Mouse (Mus musculus): Measurements from ENCODE around the gene Kazald1. TPM values are rescaled to one million over a fixed set of nuclear protein-coding genes. Genes with fewer than 3 reads are reported as not detected.

The Kazald1 gene
- total and polyA plus RNA-seq, 2 experiments from 2014 or later: 10.3 to 21.7 TPM

- no peaks in the 10 kb centered on the region for H3K9me3 ChIP-seq (replicated peaks; ENCODE audit: control insufficient read depth, low read length)
- DNase-seq (ENCODE audit: low spot score) (no peak), ATAC-seq (ENCODE audit: insufficient read depth, low read depth) (no peak)
- H3K36me3 ChIP-seq (replicated peaks; ENCODE audit: control insufficient read depth, insufficient read depth, low read length): peaks cover 24% of the 10 kb centered on the region
- no peak overlapping the region for H3K4me3 ChIP-seq (ENCODE audit: low read depth, low read length)
- no peak overlapping the region for H3K9ac ChIP-seq (replicated peaks; ENCODE audit: low read depth, low read length)
- H3K4me2 ChIP-seq (ENCODE audit: low read depth, low read length): no peak overlapping the region
- TF ChIP-seq EP300 (IDR thresholded peaks at IDR 0.05; ENCODE audit: low read depth) (no peak), CTCF (IDR thresholded peaks at IDR 0.05; ENCODE audit: low read depth) (no peak)
- peaks cover 18% of the 10 kb centered on the region for H3K4me1 ChIP-seq (ENCODE audit: control insufficient read depth, insufficient read depth)
- no peaks in the 10 kb centered on the region for H3K27me3 ChIP-seq (ENCODE audit: control insufficient read depth, insufficient read depth, low read length)
- 80% methylated on average over 8 of the region's 8 CpGs for WGBS
- no peak overlapping the region for H3K27ac ChIP-seq (ENCODE audit: low read depth)
Measured at GRCm38 (mm10) chr19:45053451-45053850, 21.6 kb upstream of the Kazald1 start.

DNA sequence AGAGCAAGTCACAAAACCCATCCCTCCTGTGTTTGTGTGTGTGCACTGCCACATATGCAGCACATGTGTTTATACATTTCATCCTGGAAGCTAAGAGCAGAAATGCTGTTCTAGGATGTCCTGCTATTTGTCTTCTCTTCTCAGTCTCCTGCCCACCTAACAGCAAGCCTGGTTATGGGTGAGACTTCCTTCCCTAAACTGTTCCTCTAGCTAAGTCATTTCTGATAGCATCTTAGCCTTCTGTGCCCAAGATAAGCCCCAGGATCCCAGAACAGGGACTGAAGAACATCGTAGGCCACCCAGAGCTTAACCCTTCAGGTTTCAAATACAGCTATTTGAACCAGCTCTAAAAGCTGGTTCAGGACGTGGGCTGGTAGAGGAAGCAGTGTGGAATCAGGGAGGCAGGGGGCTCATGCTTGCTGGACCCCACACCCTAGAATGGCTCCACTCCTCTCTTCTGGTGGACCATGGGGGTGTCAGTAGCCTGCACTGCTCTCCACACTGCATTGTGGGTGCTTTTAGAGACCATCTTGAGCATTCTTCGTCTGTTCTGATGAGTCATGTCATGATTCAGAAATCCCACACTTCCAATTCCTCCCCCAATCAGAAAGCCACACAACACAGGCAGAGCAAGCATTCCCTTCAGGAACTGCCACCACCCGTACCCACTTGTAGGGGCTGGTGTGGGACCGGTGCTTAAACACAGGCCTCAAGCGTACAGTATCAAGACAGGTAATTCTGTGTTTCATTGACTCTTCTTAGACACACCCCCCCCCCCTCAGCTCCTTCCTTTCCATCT, 19.9 kb upstream of the Kazald1 start:
- Histone ChIP-seq H3K4me1 (ENCODE audit: control insufficient read depth, insufficient read depth) (peaks cover 12% of the 10 kb centered on the region), H3K4me2 (ENCODE audit: low read depth, low read length) (no peak overlapping the region), H3K27me3 (ENCODE audit: control insufficient read depth, insufficient read depth, low read length) (no peaks in the 10 kb centered on the region), H3K4me3 (ENCODE audit: low read depth, low read length) (no peak overlapping the region), H3K9me3 (replicated peaks; ENCODE audit: control insufficient read depth, low read length) (no peaks in the 10 kb centered on the region), H3K9ac (replicated peaks; ENCODE audit: low read depth, low read length) (no peak overlapping the region), H3K36me3 (replicated peaks; ENCODE audit: control insufficient read depth, insufficient read depth, low read length) (peaks cover 24% of the 10 kb centered on the region), H3K27ac (ENCODE audit: low read depth) (no peak overlapping the region)
- WGBS: 74% methylated on average over 6 of the region's 6 CpGs
- no peak for ATAC-seq (ENCODE audit: insufficient read depth, low read depth)
- no peak for DNase-seq (ENCODE audit: low spot score)
- TF ChIP-seq CTCF (IDR thresholded peaks at IDR 0.05; ENCODE audit: low read depth) (no peak), EP300 (IDR thresholded peaks at IDR 0.05; ENCODE audit: low read depth) (no peak)

DNA sequence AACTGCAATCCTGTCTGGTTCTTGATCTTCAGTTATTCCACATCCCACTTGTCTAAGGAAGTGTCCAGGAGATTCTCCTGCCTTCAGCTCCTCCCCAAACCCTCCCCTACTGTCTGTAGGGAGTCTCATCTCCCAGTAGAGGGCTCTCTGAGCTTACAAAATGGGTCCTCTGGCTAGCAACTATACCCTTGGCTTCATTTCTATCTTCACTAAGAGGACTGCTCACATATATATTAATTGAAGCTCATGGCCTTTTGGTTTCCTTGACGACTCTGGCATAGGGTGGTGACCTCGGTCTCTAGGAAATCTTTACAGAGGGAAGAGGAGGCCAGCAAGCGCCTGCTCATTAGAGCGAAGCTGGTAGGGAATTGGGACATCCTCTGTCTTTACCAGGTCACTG, 18.7 kb upstream of the Kazald1 start:
- 42% methylated on average over 4 of the region's 4 CpGs for WGBS
- Histone ChIP-seq H3K27ac (ENCODE audit: low read depth) (peak overlapping the region; percentile 96; the same call in 1 of the 2 replicates), H3K4me2 (ENCODE audit: low read depth, low read length) (no peak overlapping the region), H3K9me3 (replicated peaks; ENCODE audit: control insufficient read depth, low read length) (no peaks in the 10 kb centered on the region), H3K27me3 (ENCODE audit: control insufficient read depth, insufficient read depth, low read length) (no peaks in the 10 kb centered on the region), H3K4me1 (ENCODE audit: control insufficient read depth, insufficient read depth) (peaks cover 12% of the 10 kb centered on the region), H3K9ac (replicated peaks; ENCODE audit: low read depth, low read length) (no peak overlapping the region), H3K4me3 (ENCODE audit: low read depth, low read length) (no peak overlapping the region), H3K36me3 (replicated peaks; ENCODE audit: control insufficient read depth, insufficient read depth, low read length) (peaks cover 15% of the 10 kb centered on the region)
- ATAC-seq (ENCODE audit: insufficient read depth, low read depth) (no peak), DNase-seq (ENCODE audit: low spot score) (peak; percentile 85)
- TF ChIP-seq CTCF (IDR thresholded peaks at IDR 0.05; ENCODE audit: low read depth): peak; percentile 73
- no peak for TF ChIP-seq EP300 (IDR thresholded peaks at IDR 0.05; ENCODE audit: low read depth)

GRCm38 (mm10) chr19:45056908-45057698, 17.9 kb upstream of the Kazald1 start:
- peaks cover 12% of the 10 kb centered on the region for H3K4me1 ChIP-seq (ENCODE audit: control insufficient read depth, insufficient read depth)
- peak overlapping the region; percentile 82 for H3K4me2 ChIP-seq (ENCODE audit: low read depth, low read length)
- H3K27me3 ChIP-seq (ENCODE audit: control insufficient read depth, insufficient read depth, low read length): no peaks in the 10 kb centered on the region
- no peak for TF ChIP-seq EP300 (IDR thresholded peaks at IDR 0.05; ENCODE audit: low read depth)
- TF ChIP-seq CTCF (IDR thresholded peaks at IDR 0.05; ENCODE audit: low read depth): no peak
- peak overlapping the region; percentile 77 for H3K9ac ChIP-seq (replicated peaks; ENCODE audit: low read depth, low read length)
- H3K9me3 ChIP-seq (replicated peaks; ENCODE audit: control insufficient read depth, low read length): no peaks in the 10 kb centered on the region
- H3K4me3 ChIP-seq (ENCODE audit: low read depth, low read length): peak overlapping the region; percentile 61
- H3K27ac ChIP-seq (ENCODE audit: low read depth): peak overlapping the region; percentile 96
- ATAC-seq (ENCODE audit: insufficient read depth, low read depth) (no peak), DNase-seq (ENCODE audit: low spot score) (no peak)
- H3K36me3 ChIP-seq (replicated peaks; ENCODE audit: control insufficient read depth, insufficient read depth, low read length): peaks cover 11% of the 10 kb centered on the region
- WGBS: 58% methylated on average over 7 of the region's 7 CpGs

- peak overlapping the region; percentile 77 for H3K9ac ChIP-seq (replicated peaks; ENCODE audit: low read depth, low read length)
- ATAC-seq (ENCODE audit: insufficient read depth, low read depth) (no peak), DNase-seq (ENCODE audit: low spot score) (no peak)
- H3K9me3 ChIP-seq (replicated peaks; ENCODE audit: control insufficient read depth, low read length): no peaks in the 10 kb centered on the region
- peaks cover 4% of the 10 kb centered on the region; the same call in 1 of the 2 replicates for H3K36me3 ChIP-seq (replicated peaks; ENCODE audit: control insufficient read depth, insufficient read depth, low read length)
- no peak for TF ChIP-seq EP300 (IDR thresholded peaks at IDR 0.05; ENCODE audit: low read depth)
- no peak; the same call in 1 of the 2 replicates for TF ChIP-seq CTCF (IDR thresholded peaks at IDR 0.05; ENCODE audit: low read depth)
- H3K27ac ChIP-seq (ENCODE audit: low read depth): peak overlapping the region; percentile 96
- WGBS: 37% methylated on average over 7 of the region's 7 CpGs
- peak overlapping the region; percentile 82 for H3K4me2 ChIP-seq (ENCODE audit: low read depth, low read length)
- H3K4me1 ChIP-seq (ENCODE audit: control insufficient read depth, insufficient read depth): peaks cover 12% of the 10 kb centered on the region
- H3K27me3 ChIP-seq (ENCODE audit: control insufficient read depth, insufficient read depth, low read length): no peaks in the 10 kb centered on the region
- H3K4me3 ChIP-seq (ENCODE audit: low read depth, low read length): peak overlapping the region; percentile 61
Measured at GRCm38 (mm10) chr19:45057724-45058112, 17.3 kb upstream of the Kazald1 start.

Measured in heart, postnatal 0 days (tissue).